Mouse (Mus musculus) CD4-positive, CD25-positive, alpha-beta regulatory T cell, adult 4 months (primary cell): ENCODE data around the gene Pnp. TPM values are rescaled to one million over a fixed set of nuclear protein-coding genes. Genes with fewer than 3 reads are reported as not detected.
"Not testable (repeated sequence)": the region's sequence is repeated elsewhere in the genome, so short reads cannot be mapped to it uniquely, and the experiment has no call there.

Experiments
- ATAC-seq: one replicate; pipeline ENCODE4 v1.8.0; 2017
- polyA plus RNA-seq, 2 experiments: library from polyadenylated mRNA; unstranded; fragments of 100-300 nt; shearing (Covaris generic); gene quantifications; one replicate each; pipeline ENCODE4 v1.2.1; 2017

Pnp gene
- polyA plus RNA-seq, 2 experiments from 2014 or later, result 61.1 to 62.9 TPM

GRCm38 (mm10) chr14:50976674-50977073 is 45.8 kb downstream of the Pnp start:
- ATAC-seq, result no peak

GRCm38 (mm10) chr14:50978451-50978850 is 47.6 kb downstream of the Pnp start:
- ATAC-seq, result not testable (repeated sequence)

DNA sequence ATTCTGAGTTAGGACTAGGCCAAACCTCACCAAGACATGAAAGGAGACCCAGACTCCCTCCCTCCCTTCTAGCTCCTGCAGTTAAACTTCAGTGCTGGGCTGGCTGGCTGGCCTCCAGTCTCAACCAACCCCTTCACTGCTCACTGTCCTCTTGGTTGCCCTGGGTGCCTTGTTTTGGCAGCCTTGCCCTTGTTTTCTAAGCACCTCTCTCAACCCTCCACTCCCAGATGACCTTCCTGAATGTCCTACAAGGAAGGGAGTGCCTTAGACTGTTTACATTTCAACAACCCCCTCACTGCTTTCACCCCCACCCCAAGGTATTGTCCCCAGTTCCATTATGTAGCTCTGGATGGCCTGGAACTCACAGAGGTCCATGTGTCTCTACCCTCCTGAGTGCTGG is 48.7 kb downstream of the Pnp start:
- no peak for ATAC-seq

GRCm38 (mm10) chr14:50981207-50981606 is 50.3 kb downstream of the Pnp start:
- peak; percentile 85 for ATAC-seq

- no peak for ATAC-seq
These were observed 51.0 kb downstream of the Pnp start for GRCm38 (mm10) chr14:50981837-50982236.

DNA sequence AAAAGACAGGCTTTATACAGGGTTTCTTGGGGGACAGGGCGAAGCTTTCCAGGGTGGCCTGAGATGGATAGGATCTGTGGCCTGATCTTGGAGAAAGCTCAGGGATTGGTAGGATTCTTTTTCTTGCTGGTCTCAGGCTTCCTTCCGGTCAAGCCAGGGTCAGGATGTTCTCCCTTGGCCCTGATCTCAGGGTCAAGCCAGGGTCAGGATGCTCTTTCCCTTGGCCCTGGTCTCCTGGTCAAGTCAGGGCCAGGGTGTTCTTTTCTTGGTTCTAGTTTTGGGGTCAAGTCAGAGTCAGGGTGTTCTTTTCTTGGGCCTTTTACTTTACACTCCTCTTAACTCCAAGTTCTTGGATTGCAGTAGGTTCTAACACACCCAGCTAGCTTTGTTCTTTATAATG is 56.8 kb downstream of the Pnp start:
- ATAC-seq, result no peak

GRCm38 (mm10) chr14:50991037-50991436 is 60.2 kb downstream of the Pnp start:
- peak; percentile 99 for ATAC-seq

DNA sequence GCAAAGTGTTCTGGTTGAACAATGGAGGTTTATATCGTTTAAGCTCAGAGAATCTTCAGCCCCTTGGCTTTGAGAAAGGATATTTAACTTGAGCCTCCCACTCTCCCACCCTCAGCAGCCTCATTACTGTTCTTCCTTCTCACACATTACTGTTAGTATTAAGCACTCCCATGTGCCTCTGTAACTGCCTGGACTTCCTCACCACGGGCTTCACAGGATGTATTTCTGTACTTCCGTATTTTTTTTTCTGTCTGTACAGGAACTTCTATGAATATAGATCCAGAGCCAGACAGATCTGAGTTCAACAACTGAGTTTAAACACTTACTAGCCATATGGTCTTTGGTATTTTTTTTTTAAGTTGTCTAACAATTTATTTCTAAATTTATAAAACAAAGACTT is 66.2 kb downstream of the Pnp start:
- no peak for ATAC-seq

DNA sequence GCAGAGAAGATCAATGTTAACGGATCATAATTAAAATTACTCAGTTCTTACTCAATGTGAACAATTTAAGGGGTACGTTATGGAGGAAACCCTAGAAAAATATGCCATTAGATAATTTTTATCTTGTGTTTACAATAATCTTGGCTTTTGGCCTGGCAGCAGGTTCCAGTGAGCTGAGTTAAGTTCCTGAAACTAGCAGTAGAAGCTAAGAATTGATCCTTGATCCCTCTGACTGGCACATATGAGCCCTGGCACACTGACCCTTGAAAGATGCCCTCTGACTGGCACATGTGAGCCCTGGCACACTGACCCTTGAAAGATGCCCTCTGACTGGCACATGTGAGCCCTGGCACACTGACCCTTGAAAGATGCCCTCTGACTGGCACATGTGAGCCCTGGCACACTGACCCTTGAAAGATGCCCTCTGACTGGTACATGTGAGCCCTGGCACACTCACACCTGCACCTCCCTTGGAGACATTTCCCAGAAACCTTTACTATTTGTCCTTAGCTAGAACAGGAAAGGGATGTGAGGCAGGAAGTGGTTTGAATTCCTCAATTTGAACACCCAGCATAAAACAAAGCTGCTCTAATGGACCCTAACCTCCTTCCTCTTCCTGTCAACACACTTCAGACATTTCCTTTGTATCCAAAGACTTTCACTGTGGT is 67.3 kb downstream of the Pnp start:
- ATAC-seq, result peak; percentile 84

DNA sequence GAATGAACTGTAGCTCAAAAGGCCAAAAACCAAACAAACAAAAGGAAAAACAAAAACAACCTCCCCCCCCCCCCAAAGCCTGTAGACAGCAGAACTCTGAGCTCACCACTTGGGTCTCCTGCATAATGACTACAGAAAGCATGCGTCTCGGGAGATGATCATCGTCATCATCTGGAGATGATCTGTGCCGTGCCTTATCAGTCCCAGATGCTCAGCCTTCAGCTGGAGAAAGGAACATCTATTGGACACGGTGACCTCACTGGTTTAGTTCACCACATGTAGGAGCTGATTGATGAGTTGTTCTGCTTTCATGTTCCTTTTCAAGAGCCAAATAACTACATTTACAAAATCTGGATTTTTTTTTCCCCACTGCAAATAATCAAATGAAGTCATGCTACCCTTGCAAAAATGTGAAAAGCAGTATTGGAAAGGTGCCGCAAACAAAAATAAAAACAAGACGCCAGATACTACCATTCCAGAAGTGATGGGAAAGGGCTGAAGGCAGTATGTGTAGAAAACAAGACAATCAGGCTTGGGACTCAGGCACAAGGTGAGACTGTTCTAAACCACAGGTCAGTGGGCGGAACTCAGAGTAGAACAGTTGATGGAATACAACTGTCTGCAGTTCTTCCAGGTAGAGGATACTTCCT is 76.4 kb downstream of the Pnp start, which contains the start of gene Rnase10:
Gene Rnase10 (plus strand): TSS at position 600 of the 650 bp plus-strand sequence.
- no peak for ATAC-seq

DNA sequence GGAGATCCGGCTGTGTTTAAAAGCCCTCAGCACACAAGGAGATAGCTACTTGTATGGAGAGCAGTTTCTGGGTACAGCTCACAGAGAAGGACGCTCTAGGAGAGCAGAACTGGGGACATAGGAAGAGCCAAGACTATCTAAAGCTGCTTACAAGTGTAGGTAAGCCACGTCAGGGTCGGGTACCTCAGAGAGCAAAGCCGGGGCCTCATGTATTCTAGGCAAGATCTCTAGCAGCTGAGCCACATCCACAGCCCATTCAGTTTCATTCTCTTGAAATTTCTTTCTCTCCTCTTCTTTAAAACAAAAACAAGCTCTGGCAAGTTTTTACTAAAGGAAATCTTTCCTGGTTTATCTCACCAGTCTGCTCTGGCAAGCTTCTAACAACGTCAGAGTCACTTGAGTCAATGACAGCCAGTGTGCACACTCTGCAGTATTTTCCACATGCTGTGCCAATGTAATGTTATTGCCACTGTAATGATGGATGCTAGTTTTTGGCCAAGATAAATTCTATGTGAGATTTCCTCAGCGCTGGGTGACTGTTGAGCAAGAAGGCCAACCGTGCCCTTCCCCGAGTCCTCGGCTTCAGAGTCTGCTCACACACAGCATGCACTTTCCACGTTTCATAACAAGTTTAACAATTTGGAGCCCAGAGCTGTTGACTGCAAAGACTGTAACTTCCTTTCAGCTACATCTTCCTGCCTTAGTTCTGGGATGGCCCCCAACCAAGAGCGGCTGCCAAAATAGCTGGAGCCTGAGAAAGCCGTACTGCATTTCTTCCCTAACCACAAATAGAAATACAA is 77.2 kb downstream of the Pnp start:
- no peak for ATAC-seq

- ATAC-seq, result no peak
These were observed 77.9 kb downstream of the Pnp start for GRCm38 (mm10) chr14:51008781-51009180.

DNA sequence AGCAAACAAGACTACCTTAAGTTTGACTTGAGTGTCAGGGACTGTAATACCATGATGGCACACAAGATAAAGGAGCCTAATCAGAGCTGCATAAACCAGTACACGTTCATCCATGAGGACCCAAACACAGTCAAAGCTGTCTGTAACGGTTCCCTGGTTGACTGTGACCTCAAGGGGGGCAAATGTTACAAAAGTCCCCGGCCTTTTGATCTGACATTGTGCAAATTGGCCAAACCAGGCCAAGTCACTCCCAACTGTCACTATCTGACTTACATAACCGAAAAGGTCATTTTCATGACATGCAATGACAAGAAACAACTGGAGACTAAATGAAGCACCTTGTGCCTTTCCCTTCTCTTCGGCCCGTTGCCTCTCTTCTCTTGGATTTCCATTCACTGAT is 78.7 kb downstream of the Pnp start:
- no peak for ATAC-seq

DNA sequence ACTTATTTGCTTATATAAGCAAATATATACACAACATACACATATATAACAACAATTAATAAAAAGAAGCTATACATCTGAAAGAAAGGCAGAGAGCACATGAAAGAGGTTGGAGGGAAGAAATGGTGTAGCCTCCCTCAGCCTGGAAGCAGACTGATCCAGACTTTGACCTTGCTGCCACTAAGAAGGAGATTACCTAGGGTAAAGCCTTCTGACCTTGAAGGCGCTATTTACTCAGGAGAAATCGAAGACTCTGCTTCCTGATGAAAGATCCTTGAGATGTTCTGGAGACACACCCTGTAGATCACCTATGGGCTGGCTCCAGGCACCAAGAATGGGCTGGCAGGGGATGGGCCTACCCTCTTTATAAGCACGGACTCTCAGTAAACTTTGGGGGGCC is 83.8 kb downstream of the Pnp start:
- not testable (repeated sequence) for ATAC-seq

Other genes starting within 250 kb of the Pnp start
- gene Olfr747, start 237.9 kb upstream of the Pnp start, polyA plus RNA-seq, result not detected
- not detected for gene Olfr748, start 223.7 kb upstream of the Pnp start, polyA plus RNA-seq
- not detected for gene Olfr749, start 186.0 kb upstream of the Pnp start, polyA plus RNA-seq
- 100 to 1,000 TPM; 119 to 155 TPM for gene Ttc5, start 145.6 kb upstream of the Pnp start, polyA plus RNA-seq
- gene Ccnb1ip1, start 123.3 kb upstream of the Pnp start, polyA plus RNA-seq, result not detected
- 100 to 1,000 TPM; 116 to 117 TPM for gene Parp2, start 123.2 kb upstream of the Pnp start, polyA plus RNA-seq
- gene Tep1, start 60.5 kb upstream of the Pnp start, polyA plus RNA-seq, result 10 to 100 TPM; 16.1 to 24.3 TPM
- under 1 TPM in 1 of 2 experiments, not detected in 1; 0.15 TPM for gene Klhl33, start 33.6 kb upstream of the Pnp start, polyA plus RNA-seq
- gene Osgep, start 6.2 kb upstream of the Pnp start, polyA plus RNA-seq, result 100 to 1,000 TPM in 1 of 2 experiments, 10 to 100 TPM in 1; 85.3 to 100 TPM
- gene Apex1, start 6.1 kb upstream of the Pnp start, polyA plus RNA-seq, result 100 to 1,000 TPM in 1 of 2 experiments, 10 to 100 TPM in 1; 74.0 to 103 TPM
- gene Pip4p1, start 226 bp upstream of the Pnp start, polyA plus RNA-seq, result 1 to 10 TPM; 2.9 to 3.4 TPM
- gene Gm49342, start 13.4 kb downstream of the Pnp start, polyA plus RNA-seq, result 1 to 10 TPM; 3.4 to 9.3 TPM
- 1 to 10 TPM; 1.1 to 1.2 TPM for gene Pnp2, start 24.9 kb downstream of the Pnp start, polyA plus RNA-seq
- gene Rnase10, start 76.7 kb downstream of the Pnp start, polyA plus RNA-seq, result not detected
- gene Rnase9, start 110.8 kb downstream of the Pnp start, polyA plus RNA-seq, result not detected
- gene Rnase11, start 119.1 kb downstream of the Pnp start, polyA plus RNA-seq, result not detected
- gene Rnase12, start 126.6 kb downstream of the Pnp start, polyA plus RNA-seq, result not detected
- gene Olfr750, start 143.4 kb downstream of the Pnp start, polyA plus RNA-seq, result not detected
- 10 to 100 TPM in 1 of 2 experiments, 1 to 10 TPM in 1; 9.8 to 16.6 TPM for gene Rnase4, start 160.0 kb downstream of the Pnp start, polyA plus RNA-seq
- 1 to 10 TPM; 4.0 to 5.0 TPM for gene Ang, start 160.1 kb downstream of the Pnp start, polyA plus RNA-seq
- gene Eddm3b, start 183.3 kb downstream of the Pnp start, polyA plus RNA-seq, result not detected
- 1 to 10 TPM; 1.6 to 5.9 TPM for gene Rnase6, start 192.8 kb downstream of the Pnp start, polyA plus RNA-seq
- gene Rnase1, start 215.7 kb downstream of the Pnp start, polyA plus RNA-seq, result not detected
- gene Rnase2b, start 231.2 kb downstream of the Pnp start, polyA plus RNA-seq, result not detected